Mouse (Mus musculus): ENCODE results near the gene Fhad1. TPM values are rescaled to one million over a fixed set of nuclear protein-coding genes. Genes with fewer than 3 reads are reported as not detected.

Fhad1 gene
- total RNA-seq, 2 experiments from 2014 or later, result not detected

DNA sequence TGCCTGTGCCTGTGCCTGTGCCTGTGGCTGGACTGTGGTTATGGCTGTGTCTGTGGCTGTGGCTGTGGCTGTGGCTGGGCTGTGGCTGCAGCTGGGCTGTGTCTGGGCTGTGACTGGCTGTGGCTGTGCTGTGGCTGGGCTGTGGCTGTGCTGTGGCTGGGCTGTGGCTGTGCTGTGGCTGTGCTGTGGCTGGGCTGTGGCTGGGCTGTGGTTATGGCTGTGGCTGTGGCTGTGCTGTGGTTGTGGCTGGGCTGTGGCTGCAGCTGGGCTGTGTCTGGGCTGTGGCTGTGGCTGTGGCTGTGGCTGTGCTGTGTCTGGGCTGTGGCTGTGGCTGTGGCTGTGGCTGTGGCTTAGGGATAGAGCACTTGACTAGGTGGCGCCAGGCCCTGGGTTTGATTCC, 26.7 kb downstream of the Fhad1 start:
- no peak for DNase-seq
- intact Hi-C loops (cut with DNase I), result no loop called here

DNA sequence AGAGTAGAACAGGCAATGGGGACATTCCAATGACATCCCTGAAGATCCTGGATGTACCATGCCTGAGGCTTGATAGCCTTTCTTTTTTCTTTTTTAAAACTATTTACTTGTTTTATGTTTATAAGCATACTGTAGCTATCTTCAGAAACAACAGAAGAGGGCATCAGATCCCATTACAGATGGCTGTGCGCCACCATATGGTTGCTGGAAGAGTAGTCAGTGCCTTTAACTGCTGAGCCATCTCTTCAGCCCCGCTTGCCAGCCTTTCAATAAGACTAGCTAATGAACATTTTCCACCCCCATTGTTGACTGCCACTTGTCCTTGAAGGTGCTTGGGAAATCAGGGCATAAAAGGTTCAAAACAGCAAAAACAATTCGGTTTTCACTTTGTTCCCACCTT, 31.2 kb downstream of the Fhad1 start:
- intact Hi-C loops (cut with DNase I), result no loop called here
- no peak for DNase-seq

GRCm38 (mm10) chr4:141981475-141981874, 33.4 kb downstream of the Fhad1 start:
- intact Hi-C loops (cut with DNase I), result no loop called here
- DNase-seq, result no peak

DNA sequence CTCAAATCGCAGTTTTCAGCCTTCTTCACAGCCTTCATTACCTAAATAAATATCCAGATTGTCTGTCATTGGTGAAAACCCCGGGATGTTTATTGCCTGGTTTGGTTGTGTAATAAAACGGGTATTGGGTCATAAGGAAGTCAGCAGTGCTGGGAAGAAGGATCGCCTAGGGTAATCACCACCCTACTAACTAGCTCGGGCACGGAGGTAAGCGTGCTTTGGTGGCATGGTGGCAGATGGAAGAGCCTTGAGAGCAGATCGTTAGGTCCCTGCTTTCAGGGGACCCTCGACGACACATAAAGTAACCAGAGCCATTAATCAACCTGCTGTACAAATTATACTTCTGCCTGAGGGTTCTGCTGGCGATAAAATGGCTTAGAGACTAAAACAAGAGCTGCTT, 36.3 kb downstream of the Fhad1 start:
- no peak for DNase-seq
- intact Hi-C loops (cut with DNase I), result no loop called here

GRCm38 (mm10) chr4:141977346-141977745, 37.5 kb downstream of the Fhad1 start:
- DNase-seq, result no peak
- intact Hi-C loops (cut with DNase I), result no loop called here

- intact Hi-C loops (cut with DNase I), result no loop called here
- peak; percentile 20 to 41 for DNase-seq
These were observed 38.7 kb downstream of the Fhad1 start for GRCm38 (mm10) chr4:141976163-141976562.

GRCm38 (mm10) chr4:141964575-141964974, 50.3 kb downstream of the Fhad1 start:
- no peak for DNase-seq
- intact Hi-C loops (cut with DNase I), result no loop called here

DNA sequence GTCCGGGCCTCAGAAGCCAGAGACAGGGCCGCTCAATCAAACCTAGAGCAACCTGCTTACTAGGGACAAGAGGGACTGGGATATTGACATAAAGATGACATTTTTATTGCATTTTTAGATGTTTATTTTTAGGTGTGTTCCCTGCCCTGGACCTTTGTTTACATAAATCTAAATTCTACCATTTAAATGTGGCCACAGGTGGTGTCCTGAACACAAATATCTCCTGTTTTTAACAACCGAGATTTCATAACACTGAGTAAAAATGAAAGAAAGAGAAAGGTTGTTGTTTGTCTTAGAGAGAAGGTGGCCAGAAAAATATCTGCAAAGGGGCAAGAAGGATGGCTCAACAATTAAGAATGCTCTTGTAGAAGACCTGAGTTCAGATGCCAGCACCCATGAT, 51.0 kb downstream of the Fhad1 start:
- no peak for DNase-seq
- intact Hi-C loops (cut with DNase I), result no loop called here

DNA sequence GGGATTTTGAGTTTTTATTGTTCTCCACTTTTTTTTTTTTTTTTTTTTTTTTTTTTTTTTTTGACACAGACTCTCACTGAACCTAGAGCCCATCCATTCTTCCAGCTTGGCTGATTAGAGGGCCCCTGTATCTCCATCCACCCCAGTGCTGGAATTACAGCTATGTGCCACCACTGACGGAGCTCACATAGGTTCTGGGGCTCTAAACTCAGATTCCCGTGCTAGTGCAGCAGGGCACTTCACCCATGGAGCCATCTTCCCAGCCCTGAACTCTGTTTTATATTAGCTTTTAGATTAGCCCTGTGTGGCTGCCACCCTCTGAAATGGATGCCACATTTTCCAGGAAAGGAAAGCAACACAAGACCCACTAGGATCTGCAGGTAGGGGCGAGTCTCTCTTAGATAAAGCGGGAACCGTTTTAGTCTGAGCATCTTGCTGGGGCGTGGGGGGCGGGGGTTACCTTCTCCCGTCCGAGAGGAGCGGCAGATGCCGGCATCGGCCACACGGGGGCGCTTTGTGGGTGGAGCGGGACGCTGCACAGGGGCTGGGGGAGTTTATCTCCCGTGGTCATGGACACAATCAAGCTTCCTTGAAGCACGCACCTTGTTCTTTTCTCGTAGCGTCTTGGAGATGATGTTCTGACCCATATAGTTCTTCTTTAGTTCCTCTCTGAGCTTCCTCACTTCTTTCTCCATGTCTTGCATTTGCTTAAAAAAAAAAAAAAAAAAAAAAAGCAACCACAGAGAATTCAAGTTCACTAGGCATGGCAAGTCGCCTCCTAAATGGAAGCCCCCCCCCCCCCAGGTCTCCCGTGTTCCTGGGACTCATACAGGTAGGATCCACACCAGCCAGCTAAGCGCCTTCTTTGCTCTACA, 51.8 kb downstream of the Fhad1 start:
- intact Hi-C loops (cut with DNase I), result no loop called here
- peak; percentile 42 to 59 for DNase-seq

- intact Hi-C loops (cut with DNase I), result no loop called here
- DNase-seq, result no peak
These were observed 54.8 kb downstream of the Fhad1 start for GRCm38 (mm10) chr4:141960037-141960436.

DNA sequence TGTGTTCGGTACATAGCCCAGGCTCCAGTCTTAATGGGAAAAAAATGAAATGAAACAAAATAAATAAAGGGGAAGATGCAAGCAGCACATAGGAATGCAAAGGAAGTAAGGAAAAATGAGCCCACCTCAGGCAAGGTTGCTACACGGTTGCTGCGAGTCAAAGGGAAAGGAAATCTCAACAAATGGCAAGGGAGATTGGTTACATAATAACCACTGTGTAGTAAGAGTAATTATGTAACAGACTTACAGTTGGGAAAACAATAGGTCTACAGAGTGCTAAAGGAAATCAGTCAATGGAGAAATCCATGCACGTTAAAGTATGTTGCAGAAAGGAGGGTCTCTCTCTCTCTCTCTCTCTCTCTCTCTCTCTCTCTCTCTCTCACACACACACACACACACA, 55.3 kb downstream of the Fhad1 start:
- intact Hi-C loops (cut with DNase I), result loop anchor here (10.0 kb wide), 2 partner anchors 345 to 575 kb away; partner anchors contain the start of gene Tmem82
- DNase-seq, result no peak

DNA sequence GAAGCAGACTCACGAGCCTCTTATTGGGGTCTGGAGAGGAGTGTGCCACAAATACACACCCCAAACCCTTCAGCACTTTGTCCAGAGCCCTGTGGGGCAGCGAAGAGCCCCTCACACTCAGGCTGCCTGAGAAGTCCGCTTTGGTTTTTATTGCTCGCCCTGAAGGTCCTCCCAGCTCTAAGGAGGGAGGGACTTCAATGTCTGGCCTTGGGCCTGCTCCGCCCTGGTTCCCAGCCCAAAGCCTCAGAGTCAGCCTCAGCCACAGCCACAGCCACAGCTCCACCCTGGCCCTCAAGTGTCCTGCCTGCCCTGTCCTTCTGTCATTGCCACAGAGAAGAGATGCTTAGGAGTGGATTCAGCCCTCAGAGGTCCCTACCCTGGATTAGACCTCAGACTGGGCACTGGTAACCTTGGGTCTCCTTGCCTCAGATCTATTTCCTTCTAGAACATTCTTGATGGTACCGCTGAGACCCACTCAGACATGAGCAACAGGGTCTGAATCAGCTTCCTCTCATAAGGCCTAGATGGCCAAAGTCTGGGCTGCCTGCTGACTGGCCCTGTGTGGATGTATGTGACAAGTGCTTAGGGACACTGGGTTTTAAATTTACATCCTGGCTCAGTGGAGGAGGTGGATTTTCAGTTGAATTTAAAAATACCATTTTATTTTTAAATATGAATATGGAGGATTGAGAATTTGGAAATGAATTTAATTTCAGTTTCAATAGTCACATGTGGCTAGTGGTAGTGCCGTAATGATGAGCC, 56.1 kb downstream of the Fhad1 start:
- intact Hi-C loops (cut with DNase I), result loop anchor here (1.0 to 10.0 kb wide), 3 partner anchors 101 to 574 kb away; partner anchors contain the start of gene Tmem82
- peak; percentile 28 to 33 for DNase-seq

- intact Hi-C loops (cut with DNase I), result loop anchor here (1.0 to 10.0 kb wide), 3 partner anchors 101 to 573 kb away; partner anchors contain the start of gene Tmem82
- DNase-seq, result peak; percentile 74 to 83
These were observed 56.7 kb downstream of the Fhad1 start for GRCm38 (mm10) chr4:141958188-141958587.

DNA sequence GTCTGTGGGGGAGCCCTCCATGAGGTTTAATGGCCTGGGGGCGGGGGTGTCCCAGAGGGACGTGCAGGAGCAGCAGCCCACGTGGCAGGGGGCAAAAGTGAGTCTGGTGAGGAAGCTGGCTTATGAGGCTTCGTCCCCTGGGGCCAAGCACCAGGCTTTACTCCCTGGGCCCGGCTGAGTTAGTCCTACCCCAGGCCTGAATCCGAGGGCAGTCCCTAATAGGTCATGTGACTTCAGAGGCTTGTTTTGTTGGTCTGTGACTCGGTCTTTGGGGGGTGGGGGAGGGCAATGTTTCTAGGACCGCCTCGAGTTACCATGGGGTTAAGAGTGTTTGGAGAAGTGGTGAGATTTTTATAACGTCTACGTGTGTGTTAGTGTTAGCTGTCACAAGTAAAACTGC, 57.1 kb downstream of the Fhad1 start:
- intact Hi-C loops (cut with DNase I), result loop anchor here (1.0 to 10.0 kb wide), 3 partner anchors 100 to 573 kb away; partner anchors contain the start of gene Tmem82
- no peak for DNase-seq

GRCm38 (mm10) chr4:141956931-141957330, 58.0 kb downstream of the Fhad1 start:
- DNase-seq, result no peak
- intact Hi-C loops (cut with DNase I), result loop anchor here (10.0 kb wide), 2 partner anchors 342 to 572 kb away; partner anchors contain the start of gene Tmem82

DNA sequence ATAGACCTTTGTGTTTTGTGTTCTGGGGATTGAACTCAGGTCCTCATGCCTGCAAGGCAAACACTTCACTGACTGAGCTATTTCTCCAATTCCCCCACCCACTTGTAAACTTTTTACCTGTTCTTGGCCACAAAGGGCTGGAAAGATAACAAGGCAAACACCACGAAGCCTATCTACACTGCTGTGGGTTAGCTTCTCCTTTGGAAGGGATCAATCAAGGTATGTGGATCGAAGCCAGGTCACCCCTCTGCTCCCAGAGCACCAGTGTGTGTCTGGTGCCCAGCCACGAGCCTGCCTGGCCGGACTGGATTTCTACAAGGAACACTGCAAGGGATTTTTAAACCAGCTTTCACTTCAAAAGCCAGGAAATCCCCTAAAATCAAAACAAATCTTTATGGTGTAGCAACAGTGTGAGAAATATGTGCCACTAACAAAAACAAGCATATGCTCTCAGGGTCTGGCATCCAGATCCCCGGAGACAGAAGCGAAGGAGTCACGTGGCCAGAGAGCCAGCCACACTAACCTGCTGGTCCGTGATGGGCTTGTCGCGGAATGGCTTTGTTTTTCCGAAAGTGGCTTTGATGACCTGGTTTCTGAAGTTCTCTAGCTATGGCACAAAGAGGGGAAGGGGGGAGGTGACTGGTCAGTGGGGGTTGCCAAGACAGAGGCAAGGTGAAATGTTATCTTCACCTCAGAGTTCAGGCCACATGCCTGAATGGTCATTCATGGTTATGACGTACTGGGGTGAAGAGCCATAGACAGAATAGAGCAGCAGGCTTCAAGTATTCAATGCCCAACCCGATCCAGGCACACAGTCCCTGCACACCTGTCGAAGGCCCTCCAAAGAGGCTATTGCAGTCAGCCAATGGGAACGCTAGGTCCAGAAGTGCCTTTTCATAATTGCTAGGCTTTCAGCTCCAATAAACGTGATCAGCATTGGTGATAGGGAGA, 59.8 kb downstream of the Fhad1 start:
- DNase-seq, result no peak

DNA sequence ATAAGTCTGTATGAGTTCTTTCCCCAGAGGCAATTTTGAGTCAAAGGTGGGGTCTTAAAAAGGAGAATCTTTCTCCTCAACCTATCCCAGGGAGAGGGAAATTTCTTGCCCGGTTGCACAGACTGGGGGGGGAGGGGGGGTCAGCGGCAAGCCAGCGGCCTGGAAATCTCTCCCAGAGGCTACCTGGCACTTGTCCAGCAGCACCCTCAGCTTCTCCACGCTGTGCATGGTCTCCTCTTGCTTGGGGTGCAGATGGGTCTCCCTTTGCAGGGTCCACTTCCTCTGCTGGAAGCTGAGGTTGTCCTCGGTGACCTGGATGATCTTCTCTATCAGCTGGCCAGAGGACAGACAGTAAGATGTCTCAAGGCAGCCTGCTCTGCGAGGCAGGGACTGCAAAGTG, 61.0 kb downstream of the Fhad1 start:
- no peak for DNase-seq
- intact Hi-C loops (cut with DNase I), result loop anchor here (10.0 kb wide), 2 partner anchors 339 to 569 kb away; partner anchors contain the start of gene Tmem82

More for the DNA sequence above, 59.8 kb downstream of the Fhad1 start:
- intact Hi-C loops (cut with DNase I), result loop anchor here (10.0 kb wide), 2 partner anchors 340 to 570 kb away; partner anchors contain the start of gene Tmem82

- intact Hi-C loops (cut with DNase I), result loop anchor here (10.0 kb wide), 2 partner anchors 338 to 568 kb away; partner anchors contain the start of gene Tmem82
These were observed 61.6 kb downstream of the Fhad1 start for GRCm38 (mm10) chr4:141953291-141953690.

DNA sequence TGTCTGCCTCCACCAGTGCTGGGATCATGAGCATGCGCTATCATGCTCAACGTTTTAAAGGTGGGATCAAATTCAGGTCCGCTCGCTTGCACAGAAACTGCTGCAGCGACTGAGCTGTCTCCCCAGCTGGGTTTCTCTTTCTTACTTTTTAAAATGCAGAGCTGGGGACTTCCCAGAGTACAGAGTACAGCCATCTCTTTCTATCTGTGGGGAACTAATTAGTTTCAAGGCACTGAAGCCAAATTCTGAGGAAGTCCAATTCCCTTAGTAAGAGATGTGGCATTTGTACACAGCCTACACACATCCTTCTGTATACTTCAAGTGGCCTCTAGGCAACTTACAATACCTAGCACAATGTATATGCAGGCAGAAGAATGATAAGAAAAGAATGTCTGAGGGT, 62.1 kb downstream of the Fhad1 start:
- no peak for DNase-seq
- intact Hi-C loops (cut with DNase I), result loop anchor here (10.0 kb wide), 2 partner anchors 338 to 568 kb away; partner anchors contain the start of gene Tmem82

More at GRCm38 (mm10) chr4:141953291-141953690, 61.6 kb downstream of the Fhad1 start:
- DNase-seq, result no peak

- peak; percentile 49 to 50 for DNase-seq
- intact Hi-C loops (cut with DNase I), result loop anchor here (10.0 kb wide), 2 partner anchors 337 to 567 kb away; partner anchors contain the start of gene Tmem82
These were observed 62.8 kb downstream of the Fhad1 start for GRCm38 (mm10) chr4:141952114-141952513.
